Mouse (Mus musculus) left cerebral cortex, adult 8-10 months (tissue): ENCODE measurements around the gene Sema4d. TPM values are rescaled to one million over a fixed set of nuclear protein-coding genes. Genes with fewer than 3 reads are reported as not detected.
"Not testable (repeated sequence)": the region's sequence is repeated elsewhere in the genome, so short reads cannot be mapped to it uniquely, and the experiment has no call there.

Experiments
- DNase-seq, 2 experiments: peaks; one replicate each; pipeline ENCODE4 v3.0.0; 2022; ENCODE audit warnings: low spot score in 2 of 2
- total RNA-seq, 4 experiments: library from RNA; stranded (reverse); gene quantifications; 2 replicates each; pipeline ENCODE4 v1.2.4; 2022

Sema4d gene
- total RNA-seq = 10 to 100 TPM; 71.1 to 80.0 (median 75.5) TPM

- DNase-seq = peak in 1 of 2 experiments; percentile 58
These were observed at the start of gene Sema4d for GRCm38 (mm10) chr13:51793425-51793891. Gene Sema4d, minus strand, starts transcription at chr13:51793747.

GRCm38 (mm10) chr13:51843298-51843697 lies 49.8 kb upstream of the Sema4d start:
- no peak for DNase-seq

GRCm38 (mm10) chr13:51842773-51843172 lies 49.2 kb upstream of the Sema4d start:
- DNase-seq = no peak

- DNase-seq = no peak
These were observed 48.6 kb upstream of the Sema4d start for GRCm38 (mm10) chr13:51842191-51842590.

- DNase-seq = no peak
These were observed 48.1 kb upstream of the Sema4d start for GRCm38 (mm10) chr13:51841541-51842115.

- no peak for DNase-seq
These were observed 47.2 kb upstream of the Sema4d start for GRCm38 (mm10) chr13:51840702-51841101.

GRCm38 (mm10) chr13:51839250-51840026 lies 45.9 kb upstream of the Sema4d start:
- no peak for DNase-seq

- DNase-seq = no peak
These were observed 43.9 kb upstream of the Sema4d start for GRCm38 (mm10) chr13:51837402-51837801.

- not testable (repeated sequence) for DNase-seq
These were observed 41.7 kb upstream of the Sema4d start for GRCm38 (mm10) chr13:51835208-51835607.

GRCm38 (mm10) chr13:51834520-51834919 lies 41.0 kb upstream of the Sema4d start:
- no peak for DNase-seq

- DNase-seq = not testable (repeated sequence)
These were observed 40.5 kb upstream of the Sema4d start for GRCm38 (mm10) chr13:51834024-51834423.

- DNase-seq = no peak
These were observed 40.1 kb upstream of the Sema4d start for GRCm38 (mm10) chr13:51833611-51834010.

GRCm38 (mm10) chr13:51832491-51832890 lies 38.9 kb upstream of the Sema4d start:
- no peak for DNase-seq

- no peak for DNase-seq
These were observed 37.4 kb upstream of the Sema4d start for GRCm38 (mm10) chr13:51830744-51831450.

- DNase-seq = no peak
These were observed 30.4 kb upstream of the Sema4d start for GRCm38 (mm10) chr13:51823822-51824495.

- DNase-seq = no peak
These were observed 28.4 kb upstream of the Sema4d start for GRCm38 (mm10) chr13:51821988-51822387.

- DNase-seq = no peak
These were observed 25.8 kb upstream of the Sema4d start for GRCm38 (mm10) chr13:51819351-51819750.

- no peak for DNase-seq
These were observed 25.4 kb upstream of the Sema4d start for GRCm38 (mm10) chr13:51818944-51819326.

- DNase-seq = no peak
These were observed 24.8 kb upstream of the Sema4d start for GRCm38 (mm10) chr13:51818170-51818943.

GRCm38 (mm10) chr13:51816559-51817041 lies 23.1 kb upstream of the Sema4d start:
- DNase-seq = peak in 1 of 2 experiments; percentile 40
